Mouse (Mus musculus) frontal cortex, postnatal 36 days (tissue): ENCODE results near the gene Tmem240.
"Not testable (repeated sequence)": the region's sequence is repeated elsewhere in the genome, so short reads cannot be mapped to it uniquely, and the experiment has no call there.

Source experiments
- DNase-seq, 2 experiments: peaks; one replicate each; pipeline ENCODE4 v3.0.0; 2022; ENCODE audit warnings: low spot score in 2 of 2

Tmem240 gene

GRCm38 (mm10) chr4:155734350-155734941, at the start of gene Tmem240:
Gene Tmem240 (plus strand): TSS chr4:155734800.
- DNase-seq: peak; percentile 89 to 90

DNA sequence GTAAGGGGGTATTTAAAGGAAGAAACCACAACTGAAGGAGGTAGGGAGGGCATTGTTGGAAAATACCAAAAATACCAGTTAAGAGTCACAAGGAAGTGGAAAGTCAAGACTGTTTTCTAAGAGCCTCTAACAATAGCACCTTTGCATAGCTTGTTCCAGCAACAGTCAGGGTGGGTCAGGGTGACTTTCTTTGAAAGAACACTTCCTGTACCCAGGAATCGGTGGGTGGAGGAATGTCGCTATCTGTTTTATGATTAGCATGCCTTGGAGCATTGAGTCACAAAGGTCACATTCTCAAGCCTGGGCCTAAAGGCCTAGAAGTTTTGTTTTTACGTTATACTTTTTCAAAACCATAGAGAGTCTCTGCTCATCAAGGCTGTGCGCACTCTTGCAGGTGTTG, 46.8 kb upstream of the Tmem240 start:
- DNase-seq: not testable (repeated sequence)

GRCm38 (mm10) chr4:155690571-155691375, 43.8 kb upstream of the Tmem240 start:
- no peak for DNase-seq

DNA sequence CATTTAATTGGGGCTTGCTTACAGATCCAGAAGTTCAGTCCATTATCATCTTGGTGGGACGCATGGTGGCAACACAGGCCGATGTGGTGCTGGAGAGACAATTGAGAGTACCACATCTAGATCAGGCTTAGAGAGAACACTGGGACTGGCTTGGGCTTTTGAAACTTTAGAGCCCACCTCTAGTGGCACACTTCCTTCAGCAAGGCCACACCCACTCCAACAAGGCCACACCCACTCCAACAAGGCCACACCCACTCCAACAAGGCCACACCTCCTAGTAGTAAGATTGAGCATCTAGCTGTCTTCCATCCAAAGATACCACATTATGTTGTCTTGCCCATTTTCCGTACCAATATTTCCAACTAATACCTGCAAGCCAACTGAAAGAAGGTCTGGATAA, 42.2 kb upstream of the Tmem240 start:
- no peak for DNase-seq

DNA sequence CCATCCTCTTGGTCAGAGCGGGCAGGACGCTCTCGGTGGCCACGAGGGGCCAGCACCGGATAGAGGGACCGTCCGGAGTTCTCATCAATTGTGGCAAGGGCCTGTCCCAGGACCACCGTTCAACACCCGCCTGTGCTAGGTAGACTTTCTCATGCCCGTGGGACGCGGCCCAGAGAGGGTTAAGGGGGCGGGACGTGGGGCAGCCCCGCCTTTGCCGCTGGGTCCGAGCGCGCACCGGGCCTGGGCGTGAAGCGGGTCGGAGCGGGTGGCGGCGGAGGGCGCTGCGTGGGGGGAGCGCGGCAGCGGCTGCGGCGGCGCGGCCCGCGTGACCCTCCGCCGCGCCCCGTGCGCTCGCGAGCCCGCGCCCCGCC, 40.5 kb upstream of the Tmem240 start, which contains the start of gene Fndc10:
Gene Fndc10, plus strand, starts transcription at position 232 of the 371 bp plus-strand sequence.
- DNase-seq: peak; percentile 74 to 77

- DNase-seq: peak; percentile 79 to 87
Observed at GRCm38 (mm10) chr4:155694482-155695401, 39.9 kb upstream of the Tmem240 start.

DNA sequence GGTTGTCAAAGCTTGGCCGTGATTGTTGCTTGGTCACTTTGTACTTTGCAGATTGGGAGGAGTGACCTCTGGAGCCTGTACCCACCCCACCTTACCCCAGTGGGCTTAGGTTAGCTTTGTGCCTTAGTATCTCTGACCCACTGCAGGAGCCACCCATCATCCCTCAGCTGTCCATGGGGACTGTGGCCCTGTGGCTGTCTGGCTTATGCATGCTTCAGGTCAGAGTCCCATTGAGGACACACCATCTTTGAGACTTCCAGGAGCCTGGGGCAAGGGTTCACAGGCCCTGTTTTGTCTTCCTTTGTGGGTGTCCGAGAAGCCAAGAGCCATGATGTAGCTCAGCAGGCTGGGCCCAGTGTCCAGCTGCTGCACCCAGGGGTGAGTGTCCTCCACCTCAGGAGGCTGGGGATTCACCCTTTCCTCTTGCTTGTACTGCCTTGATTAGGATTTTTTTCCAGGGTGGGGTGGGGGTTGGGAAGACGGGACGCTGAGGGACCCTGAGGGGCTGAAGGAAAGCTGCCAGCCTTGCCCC, 39.0 kb upstream of the Tmem240 start:
- peak in 1 of 2 experiments; percentile 7 for DNase-seq

- DNase-seq: no peak
Observed at GRCm38 (mm10) chr4:155696261-155697255, 38.0 kb upstream of the Tmem240 start.

GRCm38 (mm10) chr4:155700425-155700824, 34.2 kb upstream of the Tmem240 start:
- DNase-seq: no peak

DNA sequence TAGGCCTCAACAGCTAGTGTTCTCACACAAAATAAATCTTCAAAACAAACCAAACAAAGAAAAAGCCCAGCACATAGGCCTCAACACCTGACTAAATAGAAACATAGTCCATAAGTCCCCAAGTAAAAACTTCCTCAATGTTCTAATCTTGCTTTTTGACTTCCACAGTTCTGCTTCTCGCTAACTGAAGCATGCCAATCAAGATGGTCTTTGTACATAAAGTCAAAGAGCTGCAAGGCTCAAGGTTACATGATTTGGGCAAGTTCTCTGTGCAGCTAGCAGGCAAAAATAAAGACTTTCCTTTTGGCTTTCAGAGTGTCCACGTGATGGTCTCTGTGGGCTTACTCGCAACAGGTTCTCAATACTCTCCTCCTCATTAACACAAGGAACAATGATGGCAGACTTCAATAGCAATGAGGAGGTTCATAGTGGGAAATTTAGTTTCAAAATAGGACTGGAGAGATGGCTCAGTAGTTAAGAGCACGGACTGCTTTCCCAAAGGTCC, 31.1 kb upstream of the Tmem240 start:
- DNase-seq: no peak

- DNase-seq: peak; percentile 95
Observed at GRCm38 (mm10) chr4:155704721-155705591, 29.6 kb upstream of the Tmem240 start, which contains the start of gene Ssu72. Gene Ssu72 (plus strand): TSS chr4:155704800.

- no peak for DNase-seq
Observed at GRCm38 (mm10) chr4:155705592-155705929, 29.0 kb upstream of the Tmem240 start.

GRCm38 (mm10) chr4:155708582-155708981, 26.0 kb upstream of the Tmem240 start:
- no peak for DNase-seq

GRCm38 (mm10) chr4:155708988-155709387, 25.6 kb upstream of the Tmem240 start:
- no peak for DNase-seq

GRCm38 (mm10) chr4:155710521-155711252, 23.9 kb upstream of the Tmem240 start:
- no peak for DNase-seq

GRCm38 (mm10) chr4:155721668-155722083, 12.9 kb upstream of the Tmem240 start:
- no peak for DNase-seq

GRCm38 (mm10) chr4:155727993-155728392, 6.6 kb upstream of the Tmem240 start:
- no peak for DNase-seq

DNA sequence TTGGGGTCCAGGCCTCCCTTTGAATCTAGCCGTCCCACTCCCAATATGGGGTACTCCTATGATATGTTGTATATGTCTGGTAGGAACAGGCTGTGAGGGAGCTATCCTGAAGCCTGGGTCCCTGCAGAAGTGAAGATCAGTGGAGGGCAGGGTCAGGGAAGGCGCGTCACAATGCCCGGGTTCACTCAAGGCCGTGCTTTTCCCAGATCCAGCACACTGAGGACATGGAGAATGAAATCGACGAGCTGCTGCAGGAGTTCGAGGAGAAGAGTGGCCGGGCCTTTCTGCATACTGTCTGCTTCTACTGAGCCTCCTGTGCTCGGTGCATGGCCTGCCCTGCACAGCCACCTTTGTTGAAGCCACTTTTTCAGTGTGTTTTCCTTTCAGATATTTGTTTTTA, 1.3 kb upstream of the Tmem240 start:
- no peak for DNase-seq
